In genomic region chr5:121076741-121077140, GRCm38 (mm10) we compare ENCODE assay signal across 17 mouse cellular contexts.
DNase-seq lines count a peak whose midpoint lies in the region; ATAC-seq lines count a peak whose summit lies in the region.
"Had no signal": no experiment of that assay in that cellular context is flagged by ENCODE, and none has a peak within 500 bp of the region (broad histone marks: within the 10 kb centered on the region; RNA-seq: fewer than 3 reads in every experiment).

No protein-coding gene starts in this region.

- 0 out of 2 replicates have a peak, but pooled peaks have one; percentile 27 for ATAC-seq in forebrain, embryonic 12.5 days (ENCODE audit: low FRiP score)
- no peak for ATAC-seq in forebrain, embryonic 16.5 days
- no peak for ATAC-seq in hindbrain, embryonic 14.5 days (ENCODE audit: low FRiP score)
- ATAC-seq in neural tube, embryonic 12.5 days (ENCODE audit: low FRiP score, low read depth) = no peak
- ATAC-seq in intestine, embryonic 15.5 days = no peak
- ATAC-seq: inflammation-experienced regulatory T-cells, adult 6 months had no signal

- H3K27me3 ChIP-seq in forebrain, embryonic 12.5 days = no peaks in the 10 kb centered on the region
- no peaks in the 10 kb centered on the region for H3K27me3 ChIP-seq in forebrain, embryonic 16.5 days (replicated peaks; ENCODE audit: control insufficient read depth, insufficient read depth, low read length)
- no peaks in the 10 kb centered on the region for H3K27me3 ChIP-seq in hindbrain, embryonic 14.5 days (ENCODE audit: control insufficient read depth, insufficient read depth, low read length)
- no peaks in the 10 kb centered on the region for H3K27me3 ChIP-seq in neural tube, embryonic 12.5 days (replicated peaks)
- H3K27me3 ChIP-seq in intestine, embryonic 15.5 days (replicated peaks) = no peaks in the 10 kb centered on the region
- H3K27me3 ChIP-seq: limb, embryonic 15.5 days had no signal

- H3K4me1 ChIP-seq in forebrain, embryonic 12.5 days = no peaks in the 10 kb centered on the region
- H3K4me1 ChIP-seq in forebrain, embryonic 16.5 days (replicated peaks; ENCODE audit: control insufficient read depth, insufficient read depth, low read length) = no peaks in the 10 kb centered on the region; the same call in 1 of the 2 replicates
- H3K4me1 ChIP-seq in hindbrain, embryonic 14.5 days (replicated peaks; ENCODE audit: control insufficient read depth, insufficient read depth, low read length) = peaks cover 11% of the 10 kb centered on the region
- H3K4me1 ChIP-seq in neural tube, embryonic 12.5 days = 0 out of 2 replicates have a peak, but pooled peaks cover 3% of the 10 kb centered on the region
- H3K4me1 ChIP-seq in intestine, embryonic 15.5 days (replicated peaks) = no peaks in the 10 kb centered on the region
- H3K4me1 ChIP-seq: limb, embryonic 15.5 days had no signal

- 81% methylated on average over 6 of the region's 7 CpGs for WGBS in forebrain, embryonic 12.5 days
- 74% methylated on average over 7 of the region's 7 CpGs for WGBS in forebrain, embryonic 16.5 days
- 45% methylated on average over 6 of the region's 7 CpGs for WGBS in hindbrain, embryonic 14.5 days
- WGBS in neural tube, embryonic 12.5 days = 55% methylated on average over 7 of the region's 7 CpGs
- WGBS in intestine, embryonic 15.5 days = 78% methylated on average over 7 of the region's 7 CpGs

- H3K9ac ChIP-seq in forebrain, embryonic 12.5 days = no peak overlapping the region
- no peak overlapping the region for H3K9ac ChIP-seq in forebrain, embryonic 16.5 days (replicated peaks; ENCODE audit: low read depth, low read length)
- no peak overlapping the region for H3K9ac ChIP-seq in hindbrain, embryonic 14.5 days
- no peak overlapping the region for H3K9ac ChIP-seq in neural tube, embryonic 12.5 days
- no peak overlapping the region for H3K9ac ChIP-seq in intestine, embryonic 15.5 days
- H3K9ac ChIP-seq: limb, embryonic 15.5 days had no signal

- no peak overlapping the region for H3K4me3 ChIP-seq in forebrain, embryonic 12.5 days (replicated peaks)
- no peak overlapping the region for H3K4me3 ChIP-seq in forebrain, embryonic 16.5 days (replicated peaks; ENCODE audit: low read length)
- H3K4me3 ChIP-seq in hindbrain, embryonic 14.5 days (replicated peaks; ENCODE audit: low read length) = no peak overlapping the region
- no peak overlapping the region for H3K4me3 ChIP-seq in neural tube, embryonic 12.5 days
- H3K4me3 ChIP-seq in intestine, embryonic 15.5 days (replicated peaks) = no peak overlapping the region
- H3K4me3 ChIP-seq: erythroblast, embryonic 14.5 days; limb, embryonic 15.5 days had no signal

- peak; percentile 58 for DNase-seq in brain, adult 2 months (ENCODE audit: low read depth, low spot score)
- no peak for DNase-seq in hindbrain, embryonic 14.5 days (ENCODE audit: low spot score)
- no peak for DNase-seq in urinary bladder, adult 2 months (ENCODE audit: low spot score)
- DNase-seq: adrenal gland, postnatal 10 days; B cell, adult 2 months; gastrocnemius, postnatal 36 days; heart, postnatal 10 days; kidney, adult 9 months; kidney, postnatal 4 days; thymus, adult 18-20 months had no signal

- H3K9me3 ChIP-seq in forebrain, embryonic 12.5 days = peaks cover under 1% of the 10 kb centered on the region; the same call in 1 of the 2 replicates
- no peaks in the 10 kb centered on the region for H3K9me3 ChIP-seq in forebrain, embryonic 16.5 days (ENCODE audit: control insufficient read depth, low read length)
- 0 out of 2 replicates have a peak, but pooled peaks cover 2% of the 10 kb centered on the region for H3K9me3 ChIP-seq in hindbrain, embryonic 14.5 days (ENCODE audit: control insufficient read depth, low read length)
- no peaks in the 10 kb centered on the region; the same call in 1 of the 2 replicates for H3K9me3 ChIP-seq in neural tube, embryonic 12.5 days
- no peaks in the 10 kb centered on the region for H3K9me3 ChIP-seq in intestine, embryonic 15.5 days
- H3K9me3 ChIP-seq: limb, embryonic 15.5 days had no signal

- H3K4me2 ChIP-seq in forebrain, embryonic 12.5 days = no peak overlapping the region
- no peak overlapping the region for H3K4me2 ChIP-seq in forebrain, embryonic 16.5 days (ENCODE audit: low read length)
- no peak overlapping the region for H3K4me2 ChIP-seq in hindbrain, embryonic 14.5 days (replicated peaks)
- peak overlapping the region; percentile 18; the same call in 1 of the 2 replicates for H3K4me2 ChIP-seq in neural tube, embryonic 12.5 days (replicated peaks)
- H3K4me2 ChIP-seq in intestine, embryonic 15.5 days (replicated peaks) = no peak overlapping the region
- H3K4me2 ChIP-seq: limb, embryonic 15.5 days had no signal

- no peaks in the 10 kb centered on the region for H3K36me3 ChIP-seq in forebrain, embryonic 12.5 days (replicated peaks)
- H3K36me3 ChIP-seq in forebrain, embryonic 16.5 days (ENCODE audit: control insufficient read depth, insufficient read depth) = no peaks in the 10 kb centered on the region
- H3K36me3 ChIP-seq in hindbrain, embryonic 14.5 days (replicated peaks; ENCODE audit: control insufficient read depth, insufficient read depth) = no peaks in the 10 kb centered on the region
- no peaks in the 10 kb centered on the region for H3K36me3 ChIP-seq in neural tube, embryonic 12.5 days
- no peaks in the 10 kb centered on the region for H3K36me3 ChIP-seq in intestine, embryonic 15.5 days
- H3K36me3 ChIP-seq: limb, embryonic 15.5 days had no signal

- peak overlapping the region; percentile 37; the same call in 1 of the 2 replicates for H3K27ac ChIP-seq in forebrain, embryonic 12.5 days
- H3K27ac ChIP-seq in forebrain, embryonic 16.5 days (ENCODE audit: low read length) = no peak overlapping the region
- H3K27ac ChIP-seq in hindbrain, embryonic 14.5 days = peak overlapping the region; percentile 82
- H3K27ac ChIP-seq in neural tube, embryonic 12.5 days = no peak overlapping the region
- H3K27ac ChIP-seq in intestine, embryonic 15.5 days = no peak overlapping the region
- H3K27ac ChIP-seq: limb, embryonic 15.5 days had no signal

Comparison
In these comparisons a context has a peak if more than half of its experiments do, and no peak if none do; other contexts are left out.
1. H3K27ac ChIP-seq: peak in forebrain, embryonic 12.5 days (single experiment) and hindbrain, embryonic 14.5 days (single experiment); none in forebrain, embryonic 16.5 days (single experiment), neural tube, embryonic 12.5 days (single experiment) and intestine, embryonic 15.5 days (single experiment).